Mouse (Mus musculus) hindbrain, embryonic 12.5 days (tissue): ENCODE results near the gene Dnmt3a. TPM values are rescaled to one million over a fixed set of nuclear protein-coding genes. Genes with fewer than 3 reads are reported as not detected.

Experiments
- ATAC-seq: fragments of 200-750 bp; cut with Nextera tagmentation; 2 replicates; pipeline ENCODE4 v1.8.0; 2017; ENCODE audit warnings: moderate TSS enrichment; ENCODE audit not compliant: low FRiP score
- H3K27ac ChIP-seq: fragments of 300-500 bp; sonication (generic); 2 replicates; pipeline ENCODE4 v1.5.1; 2016; ENCODE audit warnings: mild to moderate bottlenecking
- H3K27me3 ChIP-seq: fragments of 300-500 bp; sonication (generic); 2 replicates; pipeline ENCODE4 v1.6.1; 2016; ENCODE audit warnings: mild to moderate bottlenecking
- H3K36me3 ChIP-seq: fragments of 300-500 bp; sonication (generic); 2 replicates; pipeline ENCODE4 v1.6.1; 2016; ENCODE audit warnings: mild to moderate bottlenecking
- H3K4me1 ChIP-seq: fragments of 300-500 bp; sonication (generic); 2 replicates; pipeline ENCODE4 v1.6.1; 2016
- H3K4me2 ChIP-seq: fragments of 300-500 bp; sonication (generic); replicated peaks from 2 replicates; pipeline ENCODE4 v1.6.1; 2016; ENCODE audit warnings: mild to moderate bottlenecking
- H3K4me3 ChIP-seq: fragments of 300-500 bp; sonication (generic); 2 replicates; pipeline ENCODE4 v1.5.1; 2016; ENCODE audit warnings: mild to moderate bottlenecking
- H3K9ac ChIP-seq: fragments of 300-500 bp; sonication (generic); 2 replicates; pipeline ENCODE4 v1.6.1; 2016; ENCODE audit warnings: mild to moderate bottlenecking, moderate library complexity
- H3K9me3 ChIP-seq: fragments of 300-500 bp; sonication (generic); replicated peaks from 2 replicates; pipeline ENCODE4 v1.6.1; 2016; ENCODE audit warnings: mild to moderate bottlenecking
- WGBS: fragments of 180-500 bp; shearing (Covaris S2); methylation state at CpG from one replicate; pipeline ENCODE4 v1.1.7; 2016; 5-methylcytosine and 5-hydroxymethylcytosine counted together
- polyA plus RNA-seq: library from polyadenylated mRNA; unstranded; fragments of >200 nt; fragmentation: Nextera tagmentation; extraction: Ambion mirVana; gene quantifications from 2 replicates; pipeline ENCODE4 v1.2.1, GENCODE M21; 2016

The Dnmt3a gene
- polyA plus RNA-seq, 1 experiment from 2014 or later, result 166 TPM

GRCm38 (mm10) chr12:3776015-3776414 lies 29.8 kb upstream of the Dnmt3a start:
- H3K4me1 ChIP-seq, result peaks cover 11% of the 10 kb centered on the region
- ATAC-seq, result no peak
- H3K9ac ChIP-seq, result no peak overlapping the region
- H3K36me3 ChIP-seq, result peaks cover 13% of the 10 kb centered on the region; the same call in 1 of the 2 replicates
- H3K4me3 ChIP-seq, result no peak overlapping the region
- H3K9me3 ChIP-seq, result no peaks in the 10 kb centered on the region
- 0 out of 2 replicates have a peak, but pooled peaks cover 3% of the 10 kb centered on the region for H3K27me3 ChIP-seq
- H3K27ac ChIP-seq, result no peak overlapping the region
- 93% methylated on average over 2 of the region's 2 CpGs for WGBS
- H3K4me2 ChIP-seq, result no peak overlapping the region

DNA sequence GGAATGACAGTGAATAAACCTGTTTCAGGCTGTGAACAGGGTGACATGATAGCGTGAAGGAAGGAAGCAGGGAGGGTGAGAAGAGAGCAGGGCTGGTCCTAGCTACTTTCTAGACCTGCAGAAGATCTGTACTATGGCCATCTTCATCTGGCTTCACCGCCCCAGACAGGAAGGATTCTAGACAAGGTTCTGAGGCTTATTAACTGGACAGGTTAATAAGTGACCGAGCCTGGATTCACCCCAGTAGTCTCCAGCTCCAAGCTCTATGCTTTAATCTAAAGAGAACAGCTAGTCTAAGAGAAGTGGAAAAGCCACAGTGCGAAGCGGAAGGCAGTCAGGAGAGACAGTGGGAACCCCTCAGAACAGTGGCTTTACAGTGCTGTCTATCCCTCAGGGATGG lies 28.1 kb upstream of the Dnmt3a start:
- Histone ChIP-seq H3K27ac (no peak overlapping the region), H3K4me1 (peaks cover 23% of the 10 kb centered on the region), H3K9ac (no peak overlapping the region), H3K9me3 (no peaks in the 10 kb centered on the region), H3K36me3 (peaks cover 13% of the 10 kb centered on the region; the same call in 1 of the 2 replicates), H3K4me3 (no peak overlapping the region), H3K27me3 (0 out of 2 replicates have a peak, but pooled peaks cover 3% of the 10 kb centered on the region), H3K4me2 (no peak overlapping the region)
- WGBS, result 90% methylated on average over 5 of the region's 5 CpGs
- ATAC-seq, result no peak

- H3K4me3 ChIP-seq, result no peak overlapping the region
- peaks cover 29% of the 10 kb centered on the region for H3K4me1 ChIP-seq
- 0 out of 2 replicates have a peak, but pooled peaks cover 3% of the 10 kb centered on the region for H3K27me3 ChIP-seq
- no peak overlapping the region for H3K4me2 ChIP-seq
- H3K9ac ChIP-seq, result no peak overlapping the region
- H3K9me3 ChIP-seq, result no peaks in the 10 kb centered on the region
- no peak for ATAC-seq
- peaks cover 8% of the 10 kb centered on the region; the same call in 1 of the 2 replicates for H3K36me3 ChIP-seq
- no peak overlapping the region for H3K27ac ChIP-seq
- WGBS, result 87% methylated on average over 6 of the region's 6 CpGs
Observed at GRCm38 (mm10) chr12:3778286-3778685, 27.5 kb upstream of the Dnmt3a start.

- Histone ChIP-seq H3K9ac (no peak overlapping the region), H3K9me3 (no peaks in the 10 kb centered on the region), H3K27ac (no peak overlapping the region), H3K36me3 (peaks cover 7% of the 10 kb centered on the region; the same call in 1 of the 2 replicates), H3K27me3 (0 out of 2 replicates have a peak, but pooled peaks cover 3% of the 10 kb centered on the region), H3K4me2 (no peak overlapping the region), H3K4me3 (no peak overlapping the region), H3K4me1 (peaks cover 36% of the 10 kb centered on the region)
- 85% methylated on average over 2 of the region's 2 CpGs for WGBS
- ATAC-seq, result no peak
Observed at GRCm38 (mm10) chr12:3779639-3780038, 26.2 kb upstream of the Dnmt3a start.

- H3K27ac ChIP-seq, result peak overlapping the region; percentile 60
- peak; percentile 60 for ATAC-seq
- H3K27me3 ChIP-seq, result 0 out of 2 replicates have a peak, but pooled peaks cover 3% of the 10 kb centered on the region
- no peaks in the 10 kb centered on the region for H3K9me3 ChIP-seq
- peaks cover 39% of the 10 kb centered on the region for H3K4me1 ChIP-seq
- H3K4me3 ChIP-seq, result no peak overlapping the region
- peaks cover 7% of the 10 kb centered on the region; the same call in 1 of the 2 replicates for H3K36me3 ChIP-seq
- H3K9ac ChIP-seq, result 0 out of 2 replicates have a peak overlapping the region, but pooled peaks have one; percentile 35
- 7% methylated on average over 8 of the region's 8 CpGs for WGBS
- 0 out of 2 replicates have a peak overlapping the region, but pooled peaks have one; percentile 1 for H3K4me2 ChIP-seq
Observed at GRCm38 (mm10) chr12:3780405-3780891, 25.4 kb upstream of the Dnmt3a start.

- H3K27me3 ChIP-seq, result 0 out of 2 replicates have a peak, but pooled peaks cover 3% of the 10 kb centered on the region
- no peak overlapping the region for H3K9ac ChIP-seq
- no peaks in the 10 kb centered on the region for H3K9me3 ChIP-seq
- H3K4me3 ChIP-seq, result no peak overlapping the region
- H3K36me3 ChIP-seq, result peaks cover 4% of the 10 kb centered on the region; the same call in 1 of the 2 replicates
- peak overlapping the region; percentile 60 for H3K27ac ChIP-seq
- 36% methylated on average over 7 of the region's 7 CpGs for WGBS
- no peak overlapping the region for H3K4me2 ChIP-seq
- ATAC-seq, result peak; percentile 41
- H3K4me1 ChIP-seq, result peaks cover 39% of the 10 kb centered on the region
Observed at GRCm38 (mm10) chr12:3780931-3781471, 24.8 kb upstream of the Dnmt3a start.

GRCm38 (mm10) chr12:3781482-3781881 lies 24.3 kb upstream of the Dnmt3a start:
- H3K36me3 ChIP-seq, result no peaks in the 10 kb centered on the region
- no peak overlapping the region for H3K4me2 ChIP-seq
- no peak overlapping the region for H3K9ac ChIP-seq
- H3K27me3 ChIP-seq, result 0 out of 2 replicates have a peak, but pooled peaks cover 3% of the 10 kb centered on the region
- peaks cover 39% of the 10 kb centered on the region for H3K4me1 ChIP-seq
- peak; percentile 50 for ATAC-seq
- no peak overlapping the region for H3K4me3 ChIP-seq
- peak overlapping the region; percentile 60; the same call in 1 of the 2 replicates for H3K27ac ChIP-seq
- WGBS, result 15% methylated on average over 8 of the region's 8 CpGs
- H3K9me3 ChIP-seq, result no peaks in the 10 kb centered on the region

DNA sequence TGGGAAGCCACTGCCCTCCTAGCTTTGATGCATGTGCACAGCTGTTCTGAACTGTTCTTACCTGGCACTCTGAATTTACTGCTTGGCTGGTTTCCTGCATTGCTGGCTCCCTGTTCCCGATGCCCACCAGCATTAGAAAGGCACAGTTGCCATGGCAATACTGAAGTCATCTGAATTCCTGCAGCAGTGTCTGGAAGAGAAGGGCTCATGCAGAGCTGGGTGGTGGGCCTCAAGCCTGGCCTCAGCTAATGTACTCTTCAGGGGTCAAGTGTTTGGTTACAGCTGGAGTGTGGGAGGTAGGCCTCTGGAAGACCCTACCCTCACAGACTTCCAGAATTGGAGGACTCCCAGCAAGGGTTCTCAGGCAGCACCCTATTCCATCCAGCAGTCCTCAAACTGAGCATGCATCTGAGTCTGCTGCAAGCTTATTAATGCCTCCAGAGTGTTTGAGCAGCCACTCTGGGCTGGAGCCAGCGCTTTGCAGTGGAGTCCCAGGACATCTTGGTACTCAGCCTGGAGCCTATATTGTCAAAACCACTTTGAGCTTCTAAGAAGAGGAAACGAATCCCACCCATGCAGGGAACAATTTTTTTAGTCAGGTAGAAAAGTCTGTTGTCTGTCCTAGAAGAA lies 22.5 kb upstream of the Dnmt3a start:
- ATAC-seq, result no peak
- H3K27ac ChIP-seq, result 0 out of 2 replicates have a peak overlapping the region, but pooled peaks have one; percentile 14
- no peak overlapping the region for H3K4me2 ChIP-seq
- no peak overlapping the region for H3K4me3 ChIP-seq
- H3K9ac ChIP-seq, result no peak overlapping the region
- WGBS, result 53% methylated on average over 3 of the region's 3 CpGs
- H3K4me1 ChIP-seq, result peaks cover 45% of the 10 kb centered on the region
- no peaks in the 10 kb centered on the region for H3K9me3 ChIP-seq
- no peaks in the 10 kb centered on the region for H3K36me3 ChIP-seq
- no peaks in the 10 kb centered on the region for H3K27me3 ChIP-seq

DNA sequence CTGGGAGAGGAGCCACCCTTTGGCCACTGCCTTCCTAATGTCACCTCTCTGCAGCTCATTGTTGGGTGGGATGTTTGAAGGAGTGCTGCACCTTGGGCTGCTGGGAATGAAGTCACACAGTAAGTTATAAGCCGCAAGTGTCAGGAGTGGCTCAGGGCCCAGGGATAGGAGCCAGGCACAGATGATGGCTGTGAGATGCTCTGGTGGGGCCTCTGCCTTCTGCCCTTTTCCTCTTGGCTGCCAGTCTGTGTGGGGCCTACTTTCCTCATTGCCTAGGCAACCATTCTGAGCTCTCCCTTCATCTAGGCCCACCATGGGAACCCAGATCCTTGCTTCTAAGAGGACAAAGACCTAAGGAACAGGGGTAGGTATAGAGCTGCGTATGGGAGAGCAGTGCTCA lies 21.5 kb upstream of the Dnmt3a start:
- Histone ChIP-seq H3K9me3 (no peaks in the 10 kb centered on the region), H3K27me3 (no peaks in the 10 kb centered on the region), H3K4me1 (peaks cover 48% of the 10 kb centered on the region), H3K4me3 (no peak overlapping the region), H3K36me3 (no peaks in the 10 kb centered on the region), H3K27ac (no peak overlapping the region), H3K9ac (no peak overlapping the region), H3K4me2 (no peak overlapping the region)
- no peak for ATAC-seq
- 77% methylated on average over 2 of the region's 2 CpGs for WGBS

- 78% methylated on average over 4 of the region's 4 CpGs for WGBS
- H3K4me2 ChIP-seq, result no peak overlapping the region
- H3K27ac ChIP-seq, result no peak overlapping the region
- H3K9ac ChIP-seq, result no peak overlapping the region
- H3K9me3 ChIP-seq, result no peaks in the 10 kb centered on the region
- H3K36me3 ChIP-seq, result no peaks in the 10 kb centered on the region
- peaks cover 48% of the 10 kb centered on the region for H3K4me1 ChIP-seq
- H3K27me3 ChIP-seq, result no peaks in the 10 kb centered on the region
- no peak overlapping the region for H3K4me3 ChIP-seq
- no peak for ATAC-seq
Observed at GRCm38 (mm10) chr12:3784729-3785128, 21.1 kb upstream of the Dnmt3a start.

- H3K4me3 ChIP-seq, result no peak overlapping the region
- H3K4me2 ChIP-seq, result no peak overlapping the region
- ATAC-seq, result no peak
- no peaks in the 10 kb centered on the region for H3K9me3 ChIP-seq
- H3K36me3 ChIP-seq, result no peaks in the 10 kb centered on the region
- no peak overlapping the region for H3K9ac ChIP-seq
- 39% methylated on average over 3 of the region's 3 CpGs for WGBS
- H3K27me3 ChIP-seq, result no peaks in the 10 kb centered on the region
- peaks cover 28% of the 10 kb centered on the region for H3K4me1 ChIP-seq
- H3K27ac ChIP-seq, result no peak overlapping the region
Observed at GRCm38 (mm10) chr12:3787041-3787440, 18.8 kb upstream of the Dnmt3a start.

DNA sequence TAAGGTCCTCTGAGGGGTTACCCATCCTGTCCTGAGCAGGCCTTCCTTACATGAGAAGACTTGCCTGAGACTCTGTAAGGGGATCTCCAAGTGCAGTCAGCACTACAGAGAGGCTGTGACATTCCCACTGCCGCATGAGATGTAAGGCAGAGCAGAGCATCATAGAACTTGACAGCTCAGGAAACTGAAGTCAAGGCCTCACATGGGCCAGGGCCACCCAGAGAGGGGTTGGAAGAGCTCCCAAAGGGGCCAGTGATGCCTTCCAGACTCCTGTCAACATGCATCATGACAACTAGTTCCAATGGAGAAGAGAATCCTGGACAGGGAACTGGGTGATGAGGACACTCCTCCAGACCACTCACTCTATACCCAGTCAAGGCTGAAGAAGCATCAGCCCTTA lies 18.3 kb upstream of the Dnmt3a start:
- no peak overlapping the region for H3K4me3 ChIP-seq
- WGBS, result 59% methylated on average over 1 of the region's 1 CpGs
- no peaks in the 10 kb centered on the region for H3K36me3 ChIP-seq
- no peaks in the 10 kb centered on the region for H3K9me3 ChIP-seq
- no peak for ATAC-seq
- H3K27me3 ChIP-seq, result no peaks in the 10 kb centered on the region
- no peak overlapping the region for H3K27ac ChIP-seq
- H3K4me2 ChIP-seq, result no peak overlapping the region
- H3K9ac ChIP-seq, result no peak overlapping the region
- peaks cover 29% of the 10 kb centered on the region for H3K4me1 ChIP-seq
